Mouse (Mus musculus) spleen, adult 2 months (tissue): ENCODE data around the gene Celsr1. TPM values are rescaled to one million over a fixed set of nuclear protein-coding genes. Genes with fewer than 3 reads are reported as not detected.

Experiments
- DNase-seq, 2 experiments: peaks; one replicate each; pipeline versions ENCODE4 v3.0.0 to v3.0.0-alpha.2; 2012 to 2021; ENCODE audit warnings: low spot score in 2 of 2, low read depth in 1 of 2
- H3K27ac ChIP-seq: fragments of 200-500 bp; 2 replicates; pipeline ENCODE4 v1.5.1; 2012; ENCODE audit warnings: low read length, inconsistent platforms; ENCODE audit not compliant: insufficient read depth
- H3K27me3 ChIP-seq: fragments of 200-500 bp; 2 replicates; pipeline ENCODE4 v1.6.1; 2012; ENCODE audit warnings: mild to moderate bottlenecking, moderate library complexity, low read length, inconsistent platforms; ENCODE audit not compliant: control insufficient read depth, insufficient read depth
- H3K36me3 ChIP-seq: fragments of 200-500 bp; 2 replicates; pipeline ENCODE4 v1.6.1; 2012; ENCODE audit warnings: mild to moderate bottlenecking, low read length, inconsistent platforms; ENCODE audit not compliant: control insufficient read depth, insufficient read depth
- H3K4me1 ChIP-seq: fragments of 200-500 bp; 2 replicates; pipeline ENCODE4 v1.6.1; 2011; ENCODE audit warnings: inconsistent platforms; ENCODE audit not compliant: control insufficient read depth, insufficient read depth, insufficient read length
- H3K4me3 ChIP-seq: fragments of 200-500 bp; 2 replicates; pipeline ENCODE4 v1.5.1; 2011; ENCODE audit warnings: mild to moderate bottlenecking, inconsistent platforms; ENCODE audit not compliant: insufficient read depth, insufficient read length; ENCODE audit errors: extremely low read depth
- CTCF ChIP-seq: fragments of 200-500 bp; IDR thresholded peaks from 2 replicates; pipeline ENCODE4 v1.5.1; 2011; ENCODE audit warnings: mild to moderate bottlenecking, inconsistent platforms; ENCODE audit not compliant: insufficient read depth, insufficient read length, insufficient replicate concordance; ENCODE audit errors: extremely low read depth
- POLR2A ChIP-seq: fragments of 200-500 bp; IDR thresholded peaks from 2 replicates; pipeline ENCODE4 v1.6.1; 2011; ENCODE audit warnings: low read depth, low read length, inconsistent platforms
- WGBS: fragments of 180-500 bp; shearing (Covaris S2); methylation state at CpG from one replicate; pipeline ENCODE4 v1.1.7; 2018; 5-methylcytosine and 5-hydroxymethylcytosine counted together
- polyA plus RNA-seq: library from polyadenylated mRNA; depleted of rRNA; stranded (reverse); fragments of >200 nt; gene quantifications from 2 replicates; pipeline ENCODE4 v1.2.3, GENCODE M21; 2012

Celsr1 gene
- polyA plus RNA-seq, 1 experiment: 7.4 TPM

- H3K4me1 ChIP-seq: peaks cover 13% of the 10 kb centered on the region; the same call in 1 of the 2 replicates
- peak overlapping the region; percentile 34; the same call in 1 of the 2 replicates for H3K4me3 ChIP-seq
- peak; percentile 40 for TF ChIP-seq POLR2A
- TF ChIP-seq CTCF: no peak
- no peaks in the 10 kb centered on the region for H3K36me3 ChIP-seq
- 8% methylated on average over 6 of the region's 6 CpGs for WGBS
- H3K27me3 ChIP-seq: no peaks in the 10 kb centered on the region
- peak overlapping the region; percentile 82 for H3K27ac ChIP-seq
- peak; percentile 36 to 44 for DNase-seq
These were observed 25.9 kb downstream of the Celsr1 start for GRCm38 (mm10) chr15:86007690-86008121.

GRCm38 (mm10) chr15:86005691-86006525 lies 27.7 kb downstream of the Celsr1 start:
- no peaks in the 10 kb centered on the region for H3K36me3 ChIP-seq
- no peak overlapping the region for H3K4me3 ChIP-seq
- 84% methylated on average over 11 of the region's 11 CpGs for WGBS
- TF ChIP-seq CTCF (no peak), POLR2A (no peak)
- H3K27me3 ChIP-seq: no peaks in the 10 kb centered on the region
- no peak for DNase-seq
- peaks cover 13% of the 10 kb centered on the region; the same call in 1 of the 2 replicates for H3K4me1 ChIP-seq
- H3K27ac ChIP-seq: no peak overlapping the region

- no peaks in the 10 kb centered on the region for H3K36me3 ChIP-seq
- DNase-seq: no peak
- 99% methylated on average over 3 of the region's 3 CpGs for WGBS
- H3K27ac ChIP-seq: no peak overlapping the region
- TF ChIP-seq POLR2A (no peak), CTCF (no peak)
- peaks cover 13% of the 10 kb centered on the region; the same call in 1 of the 2 replicates for H3K4me1 ChIP-seq
- no peaks in the 10 kb centered on the region for H3K27me3 ChIP-seq
- H3K4me3 ChIP-seq: no peak overlapping the region
These were observed 29.5 kb downstream of the Celsr1 start for GRCm38 (mm10) chr15:86004048-86004447.

GRCm38 (mm10) chr15:86000706-86001292 lies 32.8 kb downstream of the Celsr1 start:
- no peak overlapping the region for H3K27ac ChIP-seq
- DNase-seq: no peak
- H3K27me3 ChIP-seq: no peaks in the 10 kb centered on the region
- H3K4me1 ChIP-seq: peaks cover 3% of the 10 kb centered on the region; the same call in 1 of the 2 replicates
- 95% methylated on average over 5 of the region's 5 CpGs for WGBS
- H3K36me3 ChIP-seq: no peaks in the 10 kb centered on the region
- H3K4me3 ChIP-seq: no peak overlapping the region
- TF ChIP-seq CTCF: no peak
- no peak for TF ChIP-seq POLR2A

DNA sequence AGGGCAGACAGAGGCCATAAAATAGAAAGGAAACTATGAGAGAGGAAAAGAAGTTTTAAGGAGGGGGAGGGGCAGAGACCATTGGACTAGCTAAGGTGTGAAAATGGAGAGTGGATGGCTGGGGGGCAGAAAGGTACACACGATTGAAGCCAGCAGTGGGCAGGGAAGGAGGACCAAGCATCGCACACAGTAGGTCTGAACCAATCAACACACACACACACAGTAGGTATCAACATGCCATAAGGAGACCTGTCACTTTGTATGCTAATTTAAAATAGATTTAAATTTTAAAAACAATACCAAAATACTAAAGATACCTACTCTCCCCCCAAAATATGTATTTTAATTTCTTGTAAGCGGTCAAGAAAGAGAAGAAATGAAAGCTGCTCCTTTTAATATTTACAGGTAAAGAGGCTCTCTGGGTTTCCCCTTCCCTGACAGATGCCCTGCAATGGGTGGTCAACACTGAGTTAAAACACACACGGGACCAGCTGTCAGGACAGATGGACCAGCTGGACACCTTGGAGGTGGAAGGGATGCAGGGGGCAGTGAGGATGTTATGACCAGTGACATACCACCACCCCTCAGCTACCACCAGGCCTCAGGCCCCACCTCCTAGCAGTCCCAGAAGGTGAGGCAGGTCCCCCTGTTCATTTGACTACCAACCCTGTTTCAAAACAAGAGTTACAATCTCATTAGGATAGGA lies 34.9 kb downstream of the Celsr1 start:
- Histone ChIP-seq H3K4me3 (no peak overlapping the region), H3K27me3 (no peaks in the 10 kb centered on the region), H3K36me3 (no peaks in the 10 kb centered on the region), H3K4me1 (no peaks in the 10 kb centered on the region), H3K27ac (no peak overlapping the region)
- no peak for DNase-seq
- 87% methylated on average over 4 of the region's 4 CpGs for WGBS
- no peak for TF ChIP-seq CTCF
- no peak for TF ChIP-seq POLR2A

DNA sequence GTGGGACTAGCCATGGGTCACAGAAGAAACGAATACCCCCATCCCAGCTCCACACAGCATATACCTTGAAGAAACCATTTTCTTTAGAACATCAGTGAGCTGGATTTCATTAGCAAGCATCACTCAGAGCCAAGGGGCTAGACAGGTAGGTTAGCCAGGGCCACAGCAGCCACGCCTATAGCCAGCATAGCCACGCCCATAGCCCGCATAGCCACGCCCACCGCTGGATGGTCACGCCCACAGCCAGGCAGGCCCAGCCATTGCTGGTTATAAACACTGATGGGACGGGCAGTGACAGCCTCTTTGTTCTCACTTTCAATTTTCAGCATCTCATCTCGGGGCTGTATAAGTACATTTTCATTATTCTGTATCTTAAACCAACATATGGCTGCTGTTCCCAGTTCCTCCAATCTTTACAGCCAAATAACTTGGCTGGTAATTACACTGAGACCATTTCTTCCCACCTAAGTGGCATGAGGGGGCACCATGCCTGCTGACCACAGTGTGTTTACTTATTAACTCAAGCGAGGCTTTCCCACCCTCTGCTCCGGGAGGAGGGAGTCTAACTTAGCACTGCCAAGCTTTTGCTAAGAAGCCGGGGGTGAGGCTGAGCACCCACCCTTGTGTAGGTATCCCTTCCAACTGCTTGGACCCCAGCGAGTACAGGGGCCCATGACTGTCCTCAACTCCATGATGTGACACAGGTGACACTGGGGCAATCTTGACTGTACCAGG lies 37.4 kb downstream of the Celsr1 start:
- 66% methylated on average over 13 of the region's 13 CpGs for WGBS
- Histone ChIP-seq H3K36me3 (no peaks in the 10 kb centered on the region), H3K4me1 (no peaks in the 10 kb centered on the region), H3K4me3 (no peak overlapping the region), H3K27me3 (no peaks in the 10 kb centered on the region), H3K27ac (no peak overlapping the region)
- TF ChIP-seq CTCF (no peak), POLR2A (no peak)
- no peak for DNase-seq
